Mouse (Mus musculus): Measurements from ENCODE around the gene Csrp3.

DNA sequence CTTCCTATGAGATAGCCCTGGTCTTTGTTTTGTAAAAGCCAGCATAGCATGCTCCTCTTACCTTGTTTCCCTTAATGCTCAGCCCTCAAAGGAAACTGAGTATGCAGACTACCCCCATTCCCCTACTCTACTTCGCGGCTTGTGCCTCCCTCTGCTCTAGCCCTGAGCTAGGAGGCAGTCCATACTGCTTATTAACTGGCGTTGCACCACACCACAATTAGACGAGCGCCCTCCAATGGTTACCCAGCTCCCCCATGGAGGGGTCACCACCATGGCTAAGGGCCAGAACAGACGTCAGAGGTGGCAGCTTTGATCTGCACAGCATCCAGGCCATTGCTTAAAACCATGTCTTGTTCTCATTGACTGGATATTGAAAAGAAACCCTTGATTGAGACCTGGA is 1.1 kb downstream of the Csrp3 start:
- TF ChIP-seq USF1 (IDR thresholded peaks at IDR 0.05; ENCODE audit: low read depth, low read length), result no peak
- TF ChIP-seq CTCF (conservative IDR thresholded peaks at IDR 0.05 in 1 of 2, IDR thresholded peaks at IDR 0.05 in 1 of 2; ENCODE audit: low read depth in 2 of 2, low read length in 2 of 2), result peak in 1 of 2 experiments; percentile 33; a peak in 1 of 4 replicates
- no peak for TF ChIP-seq ELF1 (IDR thresholded peaks at IDR 0.05; ENCODE audit: low read depth, low read length)
- TF ChIP-seq ZNF384 (IDR thresholded peaks at IDR 0.05; ENCODE audit: low read depth, low read length), result no peak
- TF ChIP-seq JUND (conservative IDR thresholded peaks at IDR 0.05; ENCODE audit: low read depth, low read length), result no peak
- no peak for TF ChIP-seq MAZ (IDR thresholded peaks at IDR 0.05; ENCODE audit: low read depth, low read length)
- no peak for TF ChIP-seq KAT2A (IDR thresholded peaks at IDR 0.05; ENCODE audit: insufficient replicate concordance, low read length)
- TF ChIP-seq MXI1 (IDR thresholded peaks at IDR 0.05; ENCODE audit: low read depth, low read length), result no peak

Data from CH12.LX (cell line).